In the genomic region with DNA sequence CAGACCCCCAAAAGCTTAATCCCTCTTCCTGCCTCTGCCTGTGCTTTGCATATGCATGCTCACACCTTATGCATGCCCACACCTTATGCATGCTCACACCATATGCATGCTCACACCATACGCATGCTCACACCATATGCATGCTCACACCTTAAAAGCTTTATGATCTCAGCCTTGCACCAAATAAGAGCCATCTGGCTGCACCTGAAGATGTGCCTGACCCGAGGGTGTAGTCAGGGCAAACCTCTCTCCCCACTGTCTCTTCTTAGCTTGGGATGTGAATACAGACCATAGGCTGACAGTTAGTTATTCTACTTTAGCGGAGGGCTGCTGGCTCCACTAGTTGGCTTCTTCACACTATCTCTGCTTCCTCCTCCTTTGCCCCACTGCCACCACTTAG, we compare ENCODE assay signal across 11 mouse cellular contexts.
DNase-seq lines count a peak whose midpoint lies in the region; ATAC-seq lines count a peak whose summit lies in the region.
"Had no signal": no experiment of that assay in that cellular context is flagged by ENCODE, and none has a peak within 500 bp of the region (broad histone marks: within the 10 kb centered on the region; RNA-seq: fewer than 3 reads in every experiment).

No protein-coding gene starts in this region.

- intact Hi-C loops in heart, postnatal 25 days (cut with DNase I) = no loop called here

- H3K27ac ChIP-seq in heart, embryonic 14.5 days (replicated peaks in 1 of 2; ENCODE audit: control insufficient read depth in 1 of 2, insufficient read depth in 1 of 2, low read depth in 2 of 2, low read length in 2 of 2) = no peak overlapping the region
- peak overlapping the region; percentile 44; the same call in 1 of the 2 replicates for H3K27ac ChIP-seq in forebrain, embryonic 14.5 days (ENCODE audit: low read depth, low read length)
- H3K27ac ChIP-seq in midbrain, embryonic 11.5 days (ENCODE audit: low read depth, low read length) = no peak overlapping the region

- peaks cover 21 to 30% of the 10 kb centered on the region in 2 experiments for H3K4me1 ChIP-seq in heart, embryonic 14.5 days (ENCODE audit: control insufficient read depth in 2 of 2, insufficient read depth in 2 of 2, low read length in 2 of 2)
- H3K4me1 ChIP-seq in forebrain, embryonic 14.5 days (ENCODE audit: control insufficient read depth, insufficient read depth, low read length) = peaks cover 49% of the 10 kb centered on the region
- peaks cover 47% of the 10 kb centered on the region for H3K4me1 ChIP-seq in midbrain, embryonic 11.5 days (ENCODE audit: control insufficient read depth, insufficient read depth, low read length)

- no peak overlapping the region for H3K4me3 ChIP-seq in heart, embryonic 14.5 days (ENCODE audit: control insufficient read depth in 1 of 2, insufficient read depth in 1 of 2, low read depth in 1 of 2, low read length in 2 of 2)
- H3K4me3 ChIP-seq in forebrain, embryonic 14.5 days (ENCODE audit: low read depth, low read length) = no peak overlapping the region
- H3K4me3 ChIP-seq in midbrain, embryonic 11.5 days (ENCODE audit: low read depth, low read length) = no peak overlapping the region

- no peaks in the 10 kb centered on the region for H3K36me3 ChIP-seq in heart, embryonic 14.5 days (ENCODE audit: control insufficient read depth, insufficient read depth, low read length)
- no peaks in the 10 kb centered on the region for H3K36me3 ChIP-seq in forebrain, embryonic 14.5 days (ENCODE audit: control insufficient read depth, insufficient read depth, low read length)
- H3K36me3 ChIP-seq in midbrain, embryonic 11.5 days (ENCODE audit: control insufficient read depth, insufficient read depth, low read length) = no peaks in the 10 kb centered on the region

- WGBS in heart, embryonic 14.5 days = 60% methylated on average over 3 of the region's 3 CpGs
- 44% methylated on average over 3 of the region's 3 CpGs for WGBS in forebrain, embryonic 14.5 days
- 36% methylated on average over 3 of the region's 3 CpGs for WGBS in midbrain, embryonic 11.5 days

- no peak for DNase-seq in heart, postnatal 25 days (ENCODE audit: low spot score)
- peak; percentile 15 for DNase-seq in ES-CJ7 (ENCODE audit: low read depth, low spot score)
- DNase-seq in forebrain, embryonic 14.5 days (ENCODE audit: low spot score) = no peak
- peak; percentile 81 for DNase-seq in midbrain, embryonic 11.5 days (ENCODE audit: low spot score, missing footprints)
- no peak for DNase-seq in adrenal gland, adult (ENCODE audit: inconsistent age in 2 of 2, low spot score in 1 of 2)
- DNase-seq in urinary bladder, postnatal 4 days (ENCODE audit: low spot score in 2 of 2) = no peak
- no peak for DNase-seq in layer of hippocampus, postnatal 36 days
- DNase-seq: B cell, adult 2 months; kidney, postnatal 25 days; left cerebral cortex, postnatal 4 days had no signal

- H3K4me2 ChIP-seq in heart, embryonic 14.5 days (ENCODE audit: low read length) = peak overlapping the region; percentile 64
- H3K4me2 ChIP-seq in forebrain, embryonic 14.5 days (ENCODE audit: low read length) = peak overlapping the region; percentile 51
- 0 out of 2 replicates have a peak overlapping the region, but pooled peaks have one; percentile 0 for H3K4me2 ChIP-seq in midbrain, embryonic 11.5 days

- H3K27me3 ChIP-seq in heart, embryonic 14.5 days (ENCODE audit: control insufficient read depth, insufficient read depth, low read length) = peaks cover 14% of the 10 kb centered on the region
- no peaks in the 10 kb centered on the region for H3K27me3 ChIP-seq in forebrain, embryonic 14.5 days (replicated peaks; ENCODE audit: control insufficient read depth, insufficient read depth, low read length)
- H3K27me3 ChIP-seq in midbrain, embryonic 11.5 days (ENCODE audit: control insufficient read depth, insufficient read depth, low read length) = no peaks in the 10 kb centered on the region

- no peak for ATAC-seq in heart, embryonic 14.5 days (ENCODE audit: insufficient number of reproducible peaks, insufficient read depth, low FRiP score, low read depth)
- no peak for ATAC-seq in forebrain, embryonic 14.5 days
- no peak for ATAC-seq in midbrain, embryonic 11.5 days (ENCODE audit: low FRiP score)

- H3K9me3 ChIP-seq in heart, embryonic 14.5 days (ENCODE audit: control insufficient read depth, low read length) = no peaks in the 10 kb centered on the region
- H3K9me3 ChIP-seq in forebrain, embryonic 14.5 days (replicated peaks; ENCODE audit: control insufficient read depth, low read length) = no peaks in the 10 kb centered on the region
- no peaks in the 10 kb centered on the region for H3K9me3 ChIP-seq in midbrain, embryonic 11.5 days (ENCODE audit: control insufficient read depth, low read length)

- H3K9ac ChIP-seq in heart, embryonic 14.5 days (ENCODE audit: low read length) = no peak overlapping the region
- H3K9ac ChIP-seq in forebrain, embryonic 14.5 days (ENCODE audit: low read length) = 0 out of 2 replicates have a peak overlapping the region, but pooled peaks have one; percentile 21
- no peak overlapping the region for H3K9ac ChIP-seq in midbrain, embryonic 11.5 days (ENCODE audit: low read length)

Comparison
In these comparisons a context has a peak if more than half of its experiments do, and no peak if none do; other contexts are left out.
1. H3K4me2 ChIP-seq: peak in every context shown above with its lines; median percentile 64 in heart, embryonic 14.5 days; 51 in forebrain, embryonic 14.5 days; 0 in midbrain, embryonic 11.5 days.
2. DNase-seq: peak in ES-CJ7 (single experiment) and midbrain, embryonic 11.5 days (single experiment); none in heart, postnatal 25 days (single experiment), forebrain, embryonic 14.5 days (single experiment), adrenal gland, adult (0 of 2), urinary bladder, postnatal 4 days (0 of 2) and layer of hippocampus, postnatal 36 days (0 of 2).